Mouse (Mus musculus) erythroid progenitor cell, adult 5-6 weeks (primary cell): ENCODE measurements at regions not wholly inside any gene's neighbourhood (a gene's known extent, or its start where the extent isn't known, plus 50 kb on each side); places are given as distances from the start of the nearest gene placed in this dataset.

ENCODE experiments used
- ATAC-seq: replicated peaks from 2 replicates; pipeline ENCODE4 v1.8.0; 2016; ENCODE audit warnings: moderate number of reproducible peaks, mild to moderate bottlenecking, moderate TSS enrichment, inconsistent platforms; ENCODE audit not compliant: poor library complexity, low FRiP score, severe bottlenecking

GRCm38 (mm10) chr1:43247609-43248008 lies 50.8 kb upstream of the Fhl2 start:
- ATAC-seq: no peak

GRCm38 (mm10) chr1:43250281-43250680 lies 53.5 kb upstream of the Fhl2 start:
- no peak for ATAC-seq

- ATAC-seq: no peak
These were observed 54.6 kb upstream of the Fhl2 start for GRCm38 (mm10) chr1:43251356-43251755.

- no peak for ATAC-seq
These were observed 57.3 kb upstream of the Fhl2 start for GRCm38 (mm10) chr1:43254129-43254528.

- no peak for ATAC-seq
These were observed 59.3 kb upstream of the Fhl2 start for GRCm38 (mm10) chr1:43256078-43256477.

GRCm38 (mm10) chr1:43257909-43258308 lies 61.1 kb upstream of the Fhl2 start:
- ATAC-seq: no peak

GRCm38 (mm10) chr1:43259841-43260240 lies 63.1 kb upstream of the Fhl2 start:
- no peak for ATAC-seq

GRCm38 (mm10) chr1:43260491-43260890 lies 63.7 kb upstream of the Fhl2 start:
- no peak for ATAC-seq

- ATAC-seq: no peak
These were observed 67.7 kb upstream of the Fhl2 start for GRCm38 (mm10) chr1:43264407-43264889.

GRCm38 (mm10) chr1:43265699-43266455 lies 69.1 kb upstream of the Fhl2 start:
- ATAC-seq: no peak

- no peak for ATAC-seq
These were observed 72.9 kb upstream of the Fhl2 start for GRCm38 (mm10) chr1:43269685-43270084.

- ATAC-seq: no peak
These were observed 76.6 kb upstream of the Fhl2 start for GRCm38 (mm10) chr1:43273236-43273868.

- no peak for ATAC-seq
These were observed 95.0 kb upstream of the Fhl2 start for GRCm38 (mm10) chr1:43291736-43292135.

- no peak for ATAC-seq
These were observed 95.8 kb upstream of the Fhl2 start for GRCm38 (mm10) chr1:43292561-43292960.

GRCm38 (mm10) chr1:43294221-43295012 lies 97.6 kb upstream of the Fhl2 start:
- ATAC-seq: no peak

GRCm38 (mm10) chr1:43297579-43297978 lies 100.8 kb upstream of the Fhl2 start:
- ATAC-seq: peak; percentile 41; the same call in 1 of the 2 replicates

- no peak for ATAC-seq
These were observed 102.0 kb upstream of the Fhl2 start for GRCm38 (mm10) chr1:43298746-43299145.

- ATAC-seq: no peak
These were observed 102.9 kb upstream of the Fhl2 start for GRCm38 (mm10) chr1:43299490-43300302.

GRCm38 (mm10) chr1:43300676-43301075 lies 103.9 kb upstream of the Fhl2 start:
- ATAC-seq: no peak
